9 mouse cellular contexts compared by ENCODE assay signal in genomic region chr11:77822781-77823180, GRCm38 (mm10). TPM values are rescaled to one million over a fixed set of nuclear protein-coding genes. Genes with fewer than 3 reads are reported as not detected.
A peak's percentile ranks its signal among the peaks of the same experiment; 100 is the strongest.
DNase-seq lines count a peak whose midpoint lies in the region; ATAC-seq and TF ChIP-seq lines count a peak whose summit lies in the region.
"Had no signal": no experiment of that assay in that cellular context is flagged by ENCODE, and none has a peak within 500 bp of the region (broad histone marks: within the 10 kb centered on the region; RNA-seq: fewer than 3 reads in every experiment).

No protein-coding gene starts in this region.

- H3K4me1 ChIP-seq in stomach, postnatal 0 days (replicated peaks; ENCODE audit: control insufficient read depth, insufficient read depth) = no peaks in the 10 kb centered on the region

- no peak overlapping the region for H3K4me3 ChIP-seq in stomach, postnatal 0 days (ENCODE audit: low read depth, low read length)

- H3K9me3 ChIP-seq in stomach, postnatal 0 days (ENCODE audit: control insufficient read depth, low read length) = no peaks in the 10 kb centered on the region

- no peak overlapping the region for H3K9ac ChIP-seq in stomach, postnatal 0 days (ENCODE audit: low read length)

- peaks cover 16% of the 10 kb centered on the region for H3K36me3 ChIP-seq in stomach, postnatal 0 days (ENCODE audit: control insufficient read depth, insufficient read depth, low read length)

- TF ChIP-seq EP300 in stomach, postnatal 0 days (optimal IDR thresholded peaks at IDR 0.05) = no peak

- DNase-seq in adrenal gland, adult 18-20 months (ENCODE audit: low spot score in 2 of 2) = peak; percentile 52 to 73
- DNase-seq in adrenal gland, adult 8-10 months = no peak
- DNase-seq in left cerebral cortex, adult 18-20 months (ENCODE audit: low spot score in 2 of 2) = peak; percentile 66 to 75
- DNase-seq in left cerebral cortex, adult 11 months (ENCODE audit: low spot score) = no peak
- peak; percentile 63 for DNase-seq in c-Kit-positive CD71-positive TER-119-positive erythroid progenitor cells, embryonic 14.5 days (ENCODE audit: low spot score)
- peak; percentile 60 for DNase-seq in kidney, postnatal 14 days
- peak; percentile 65 for DNase-seq in stomach, postnatal 0 days (ENCODE audit: low spot score)

- no peak overlapping the region for H3K4me2 ChIP-seq in stomach, postnatal 0 days (replicated peaks; ENCODE audit: low read depth)

- no peak overlapping the region for H3K27ac ChIP-seq in stomach, postnatal 0 days (replicated peaks)

- 25% methylated on average over 7 of the region's 7 CpGs for whole genome bisulfite sequencing in stomach, postnatal 0 days

- no peaks in the 10 kb centered on the region for H3K27me3 ChIP-seq in stomach, postnatal 0 days (ENCODE audit: control insufficient read depth, insufficient read depth, low read length)
- H3K27me3 ChIP-seq: Patski had no signal

- ATAC-seq in megakaryocyte-erythroid progenitor cell, adult 5-6 weeks (replicated peaks; ENCODE audit: low FRiP score, low TSS enrichment, poor library complexity, severe bottlenecking) = peak; percentile 34; the same call in 1 of the 2 replicates
- no peak for ATAC-seq in stomach, postnatal 0 days (ENCODE audit: low FRiP score, low TSS enrichment)
- ATAC-seq: Patski had no signal

- peak; percentile 86 for TF ChIP-seq CTCF in stomach, postnatal 0 days (IDR thresholded peaks at IDR 0.05; ENCODE audit: low read depth)

RNA-seq across cellular contexts. Expression of gene Gm10277, which starts 35.2 kb away (rescaled TPM):
- total RNA-seq in adrenal gland, adult 18-20 months (2021) = not detected
- total RNA-seq in adrenal gland, adult 8-10 months (2022) = not detected
- not detected for total RNA-seq in left cerebral cortex, adult 18-20 months (2021)
- not detected in 2 replicates for total RNA-seq in megakaryocyte-erythroid progenitor cell, adult 5-6 weeks (2014; fragmentation: Nextera tagmentation)
- not detected in 2 replicates for total RNA-seq in megakaryocyte-erythroid progenitor cell, adult 5-6 weeks (2017)
- polyA plus RNA-seq in stomach, postnatal 0 days (2015; fragmentation: Nextera tagmentation; extraction: Ambion mirVana) = 0.40 TPM in 2 replicates

RNA-seq across cellular contexts. Expression of gene Myo18a, which starts 59.7 kb away (rescaled TPM):
- 10 to 100 TPM; 45.9 to 56.8 TPM for total RNA-seq in adrenal gland, adult 18-20 months (2021)
- total RNA-seq in adrenal gland, adult 8-10 months (2022) = 100 to 1,000 TPM in 2 of 4 experiments, 10 to 100 TPM in 2; 61.9 to 158 (median 94.7) TPM
- total RNA-seq in left cerebral cortex, adult 18-20 months (2021) = 100 to 1,000 TPM; 132 to 140 TPM
- 69.3 and 99.2 TPM in 2 replicates for total RNA-seq in megakaryocyte-erythroid progenitor cell, adult 5-6 weeks (2014; fragmentation: Nextera tagmentation)
- 84.3 and 107 TPM in 2 replicates for total RNA-seq in megakaryocyte-erythroid progenitor cell, adult 5-6 weeks (2017)
- polyA plus RNA-seq in stomach, postnatal 0 days (2015; fragmentation: Nextera tagmentation; extraction: Ambion mirVana) = 34.3 and 38.7 TPM in 2 replicates

Comparison
In these comparisons a context has a peak if more than half of its experiments do, and no peak if none do; other contexts are left out.
1. DNase-seq: peak in adrenal gland, adult 18-20 months (2 of 2), left cerebral cortex, adult 18-20 months (2 of 2), c-Kit-positive CD71-positive TER-119-positive erythroid progenitor cells, embryonic 14.5 days (single experiment), kidney, postnatal 14 days (single experiment) and stomach, postnatal 0 days (single experiment); none in adrenal gland, adult 8-10 months (single experiment) and left cerebral cortex, adult 11 months (single experiment).